Mouse (Mus musculus): ENCODE data around the gene Sept3. TPM values are rescaled to one million over a fixed set of nuclear protein-coding genes. Genes with fewer than 3 reads are reported as not detected.

The Sept3 gene
- total RNA-seq, 2 experiments from 2014 or later = 0.41 to 0.45 TPM

- no peak for TF ChIP-seq CTCF (IDR thresholded peaks at IDR 0.05)
- intact Hi-C loops (cut with DNase I) = no loop called here
- DNase-seq = no peak
- H3K27ac ChIP-seq = no peak overlapping the region
- H3K4me3 ChIP-seq = no peak overlapping the region
Observed at GRCm38 (mm10) chr15:82280638-82281037, 5.9 kb downstream of the Sept3 start.

- DNase-seq = no peak
- H3K4me3 ChIP-seq = no peak overlapping the region
- no peak for TF ChIP-seq CTCF (IDR thresholded peaks at IDR 0.05)
- no peak overlapping the region for H3K27ac ChIP-seq
- intact Hi-C loops (cut with DNase I) = no loop called here
Observed at GRCm38 (mm10) chr15:82286157-82286556, 11.5 kb downstream of the Sept3 start.

GRCm38 (mm10) chr15:82290252-82290651 lies 15.6 kb downstream of the Sept3 start:
- DNase-seq = no peak
- no peak for TF ChIP-seq CTCF (IDR thresholded peaks at IDR 0.05)
- Histone ChIP-seq H3K27ac (no peak overlapping the region), H3K4me3 (no peak overlapping the region)
- intact Hi-C loops (cut with DNase I) = no loop called here

GRCm38 (mm10) chr15:82292851-82293250 lies 18.2 kb downstream of the Sept3 start:
- DNase-seq = no peak
- Histone ChIP-seq H3K27ac (no peak overlapping the region), H3K4me3 (no peak overlapping the region)
- no peak for TF ChIP-seq CTCF (IDR thresholded peaks at IDR 0.05)
- intact Hi-C loops (cut with DNase I) = no loop called here

GRCm38 (mm10) chr15:82293271-82293711 lies 18.6 kb downstream of the Sept3 start:
- TF ChIP-seq CTCF (IDR thresholded peaks at IDR 0.05) = no peak
- intact Hi-C loops (cut with DNase I) = no loop called here
- no peak overlapping the region for H3K4me3 ChIP-seq

GRCm38 (mm10) chr15:82294059-82294458 lies 19.4 kb downstream of the Sept3 start:
- no peak for DNase-seq

More at GRCm38 (mm10) chr15:82293271-82293711, 18.6 kb downstream of the Sept3 start:
- no peak overlapping the region for H3K27ac ChIP-seq
- DNase-seq = no peak

GRCm38 (mm10) chr15:82298764-82299561 lies 24.3 kb downstream of the Sept3 start, which contains the start of gene Wbp2nl:
TSS of gene Wbp2nl (plus strand) at chr15:82298954.
- DNase-seq = no peak
- intact Hi-C loops (cut with DNase I) = no loop called here
- Histone ChIP-seq H3K27ac (no peak within 1 kb of the TSS), H3K4me3 (no peak within 1 kb of the TSS)
- TF ChIP-seq CTCF (IDR thresholded peaks at IDR 0.05) = no peak

More at GRCm38 (mm10) chr15:82294059-82294458, 19.4 kb downstream of the Sept3 start:
- H3K27ac ChIP-seq = no peak overlapping the region
- peak; percentile 50 for TF ChIP-seq CTCF (IDR thresholded peaks at IDR 0.05)
- intact Hi-C loops (cut with DNase I) = no loop called here
- H3K4me3 ChIP-seq = no peak overlapping the region

GRCm38 (mm10) chr15:82307107-82307506 lies 32.4 kb downstream of the Sept3 start:
- intact Hi-C loops (cut with DNase I) = no loop called here
- Histone ChIP-seq H3K27ac (no peak overlapping the region), H3K4me3 (no peak overlapping the region)
- no peak for DNase-seq
- TF ChIP-seq CTCF (IDR thresholded peaks at IDR 0.05) = no peak

- TF ChIP-seq CTCF (IDR thresholded peaks at IDR 0.05) = no peak
- no peak for DNase-seq
- no peak overlapping the region for H3K27ac ChIP-seq
- no peak overlapping the region for H3K4me3 ChIP-seq
- intact Hi-C loops (cut with DNase I) = no loop called here
Observed at GRCm38 (mm10) chr15:82308416-82308815, 33.7 kb downstream of the Sept3 start.

GRCm38 (mm10) chr15:82317839-82318238 lies 43.1 kb downstream of the Sept3 start:
- no peak for TF ChIP-seq CTCF (IDR thresholded peaks at IDR 0.05)
- H3K27ac ChIP-seq = no peak overlapping the region
- intact Hi-C loops (cut with DNase I) = no loop called here
- DNase-seq = no peak
- H3K4me3 ChIP-seq = no peak overlapping the region

GRCm38 (mm10) chr15:82319613-82320012 lies 44.9 kb downstream of the Sept3 start:
- intact Hi-C loops (cut with DNase I) = no loop called here
- DNase-seq = no peak
- Histone ChIP-seq H3K27ac (no peak overlapping the region), H3K4me3 (no peak overlapping the region)
- no peak for TF ChIP-seq CTCF (IDR thresholded peaks at IDR 0.05)

- no peak for TF ChIP-seq CTCF (IDR thresholded peaks at IDR 0.05)
- intact Hi-C loops (cut with DNase I) = no loop called here
- Histone ChIP-seq H3K4me3 (no peak overlapping the region), H3K27ac (no peak overlapping the region)
- no peak for DNase-seq
Observed at GRCm38 (mm10) chr15:82322195-82322594, 47.5 kb downstream of the Sept3 start.

GRCm38 (mm10) chr15:82325382-82325781 lies 50.7 kb downstream of the Sept3 start:
- TF ChIP-seq CTCF (IDR thresholded peaks at IDR 0.05) = no peak
- intact Hi-C loops (cut with DNase I) = no loop called here
- H3K4me3 ChIP-seq = no peak overlapping the region
- no peak for DNase-seq
- H3K27ac ChIP-seq = no peak overlapping the region

- intact Hi-C loops (cut with DNase I) = loop anchor here (5.0 kb wide), 1 partner anchor 82 kb away; no protein-coding TSS in a partner anchor
- DNase-seq = no peak
- H3K4me3 ChIP-seq = no peak overlapping the region
- no peak overlapping the region for H3K27ac ChIP-seq
- TF ChIP-seq CTCF (IDR thresholded peaks at IDR 0.05) = no peak
Observed at GRCm38 (mm10) chr15:82335194-82335593, 60.5 kb downstream of the Sept3 start.
